Mouse (Mus musculus) left cerebral cortex, adult 11 months (tissue): ENCODE data around the gene Adam17.
A peak's percentile ranks its signal among the peaks of the same experiment; 100 is the strongest.
"Not testable (repeated sequence)": the region's sequence is repeated elsewhere in the genome, so short reads cannot be mapped to it uniquely, and the experiment has no call there.

Experiments used
- DNase-seq: peaks from one replicate; pipeline ENCODE4 v3.0.0; 2022; ENCODE audit warnings: low spot score

The Adam17 gene

GRCm38 (mm10) chr12:21373100-21373819, at the start of gene Adam17:
Gene Adam17 (minus strand): TSS chr12:21373632.
- peak; percentile 94 for DNase-seq

DNA sequence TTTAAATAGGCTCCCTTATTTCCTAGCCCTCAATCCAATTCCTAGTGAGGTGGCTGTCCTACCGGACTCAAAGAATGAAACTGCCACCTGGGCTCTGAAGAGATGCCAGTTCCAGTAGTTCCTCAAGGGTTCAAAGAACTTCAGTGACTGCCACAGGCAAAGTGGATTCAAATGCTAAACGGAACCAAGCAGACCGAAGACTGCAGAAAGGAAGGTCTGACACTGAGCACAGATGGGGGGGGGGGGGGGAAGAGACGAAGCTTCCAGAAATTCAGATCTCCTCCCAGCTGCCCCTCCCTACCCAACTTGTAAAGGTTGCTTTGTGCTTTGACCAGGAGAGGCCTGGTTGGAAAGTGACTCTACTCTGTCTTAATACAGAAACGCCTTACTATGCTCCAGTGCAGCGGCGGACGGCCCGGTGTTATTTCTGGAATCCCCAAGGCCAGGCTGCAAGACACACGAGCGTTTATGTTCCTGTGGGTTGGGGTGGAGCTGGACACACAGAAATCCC, 45.2 kb upstream of the Adam17 start:
- no peak for DNase-seq

- no peak for DNase-seq
These were observed 44.7 kb upstream of the Adam17 start for GRCm38 (mm10) chr12:21418083-21418482.

- peak; percentile 98 for DNase-seq
These were observed 44.0 kb upstream of the Adam17 start, which contains the start of gene Ywhaq for GRCm38 (mm10) chr12:21417100-21418070. Gene Ywhaq (minus strand): TSS chr12:21417637.

DNA sequence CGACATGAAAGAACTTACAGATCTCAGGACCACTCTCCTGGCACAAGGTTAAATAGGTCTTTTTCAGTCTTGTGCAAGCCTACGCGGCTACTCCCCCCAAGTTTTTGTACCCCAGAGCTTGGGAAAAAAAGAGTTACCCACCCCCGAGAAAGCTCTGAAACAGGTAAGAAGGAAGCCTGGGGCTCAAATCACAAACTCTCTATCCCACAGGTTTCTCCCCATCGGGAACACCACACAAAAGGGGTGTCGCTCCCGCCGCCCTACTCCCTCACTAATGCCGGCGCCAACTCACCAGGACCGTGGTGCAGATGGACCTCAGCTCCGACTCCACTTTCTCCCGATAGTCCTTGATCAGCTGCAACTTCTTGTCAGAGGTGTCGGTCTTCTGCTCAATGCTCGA, 43.1 kb upstream of the Adam17 start:
- DNase-seq, result no peak

- DNase-seq, result no peak
These were observed 37.2 kb upstream of the Adam17 start for GRCm38 (mm10) chr12:21410620-21411019.

DNA sequence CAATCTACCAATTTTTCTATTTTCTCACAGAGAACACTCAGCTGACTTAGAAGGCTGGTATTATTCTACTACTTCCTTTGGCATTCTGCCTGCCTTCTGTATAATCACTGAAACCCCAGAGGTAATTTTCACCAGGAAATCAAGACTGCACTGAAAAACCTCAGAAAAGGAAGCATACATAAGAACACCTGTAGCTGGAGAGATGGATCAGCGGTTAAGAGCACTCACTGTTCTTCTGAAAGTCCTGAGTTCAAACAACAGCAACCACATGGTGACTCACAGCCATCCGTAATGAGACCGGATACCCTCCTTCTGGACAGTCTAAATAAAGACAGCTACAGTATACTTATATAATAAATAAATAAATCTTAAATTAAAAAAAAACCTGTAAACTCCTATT, 36.2 kb upstream of the Adam17 start:
- no peak for DNase-seq

DNA sequence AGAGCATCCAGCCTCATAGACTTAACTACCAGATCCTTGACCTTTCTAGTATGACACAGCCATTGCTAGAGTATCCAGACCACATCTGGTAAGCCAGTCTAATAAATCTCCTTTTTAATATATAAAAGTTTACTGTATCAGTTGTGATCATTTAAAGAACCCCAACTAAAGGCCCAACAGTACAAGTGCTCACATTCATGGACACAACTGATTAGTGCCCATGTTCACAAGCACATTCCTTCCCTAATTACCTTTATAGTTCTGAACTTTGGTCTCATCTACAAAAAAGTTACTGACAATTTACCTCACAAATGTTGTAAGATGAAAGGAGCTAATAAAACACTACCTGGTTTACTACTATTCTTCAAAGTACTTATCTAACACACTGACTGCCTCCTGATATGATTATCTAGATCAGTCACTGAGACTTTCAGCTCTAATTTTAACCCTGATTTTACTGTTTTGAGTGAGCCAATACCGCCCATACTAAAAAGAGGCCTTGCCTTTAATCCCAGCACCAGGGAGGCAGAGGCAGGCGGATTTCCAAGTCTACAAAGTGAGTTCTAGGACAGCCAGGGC, 35.4 kb upstream of the Adam17 start:
- no peak for DNase-seq

GRCm38 (mm10) chr12:21402771-21403170, 29.3 kb upstream of the Adam17 start:
- no peak for DNase-seq

GRCm38 (mm10) chr12:21386201-21386600, 12.8 kb upstream of the Adam17 start:
- no peak for DNase-seq

DNA sequence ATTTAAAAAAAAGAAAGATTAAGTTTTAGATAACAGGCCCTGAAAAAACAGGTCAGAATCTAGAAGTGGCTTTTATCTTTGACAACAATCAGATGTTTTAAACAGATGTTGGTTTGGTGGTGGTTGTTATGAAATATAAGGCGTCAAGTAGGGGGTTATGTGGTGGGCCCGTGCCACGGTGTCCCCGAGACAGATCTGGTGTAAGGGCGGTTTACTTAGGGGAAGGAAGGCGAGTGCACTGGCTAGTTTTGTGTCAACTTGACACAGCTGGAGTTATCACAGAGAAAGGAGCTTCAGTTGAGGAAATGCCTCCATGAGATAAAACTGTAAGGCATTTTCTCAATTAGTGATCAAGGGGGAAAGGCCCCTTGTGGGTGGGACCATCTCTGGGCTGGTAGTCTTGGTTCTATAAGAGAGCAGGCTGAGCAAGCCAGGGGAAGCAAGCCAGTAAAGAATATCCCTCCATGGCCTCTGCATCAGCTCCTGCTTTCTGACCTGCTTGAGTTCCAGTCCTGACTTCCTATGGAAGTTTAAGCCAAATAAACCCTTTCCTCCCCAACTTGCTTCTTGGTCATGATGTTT, 5.4 kb upstream of the Adam17 start:
- DNase-seq, result not testable (repeated sequence)

- no peak for DNase-seq
These were observed 2.1 kb upstream of the Adam17 start for GRCm38 (mm10) chr12:21375376-21376157.

DNA sequence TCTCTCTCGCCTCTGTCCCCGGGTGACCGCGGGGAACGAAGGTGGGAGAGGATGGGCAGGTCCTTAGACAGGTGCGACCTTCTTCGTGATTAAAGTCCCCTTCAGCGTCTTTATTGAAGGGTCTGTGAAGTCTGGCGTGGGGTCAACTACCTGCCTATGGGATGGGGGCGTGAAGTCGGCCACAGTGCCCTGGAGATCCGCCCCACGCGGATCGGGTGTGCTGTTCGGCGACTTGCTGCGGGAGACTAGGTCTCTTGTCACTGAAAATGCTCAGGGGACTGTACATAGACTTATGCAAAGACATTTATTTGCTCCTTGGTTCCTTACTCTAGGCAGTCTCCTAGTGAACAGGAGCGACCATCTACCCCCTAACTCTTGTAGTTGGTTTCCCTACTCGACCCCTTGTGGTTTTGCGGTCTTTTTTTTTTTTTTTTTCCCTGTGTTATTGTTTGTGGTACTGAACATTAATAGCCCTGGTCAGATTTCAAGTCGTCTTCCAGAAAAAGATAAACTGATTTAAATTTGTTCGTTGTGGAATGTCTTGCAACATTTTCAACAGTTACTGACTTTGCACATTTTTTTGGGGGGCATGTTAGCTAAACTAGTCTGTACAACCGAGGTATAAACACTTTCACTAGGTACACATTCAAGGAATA, 516 bp upstream of the Adam17 start:
- DNase-seq, result no peak

- DNase-seq, result no peak
These were observed 3.3 kb downstream of the Adam17 start for GRCm38 (mm10) chr12:21370035-21370611.

DNA sequence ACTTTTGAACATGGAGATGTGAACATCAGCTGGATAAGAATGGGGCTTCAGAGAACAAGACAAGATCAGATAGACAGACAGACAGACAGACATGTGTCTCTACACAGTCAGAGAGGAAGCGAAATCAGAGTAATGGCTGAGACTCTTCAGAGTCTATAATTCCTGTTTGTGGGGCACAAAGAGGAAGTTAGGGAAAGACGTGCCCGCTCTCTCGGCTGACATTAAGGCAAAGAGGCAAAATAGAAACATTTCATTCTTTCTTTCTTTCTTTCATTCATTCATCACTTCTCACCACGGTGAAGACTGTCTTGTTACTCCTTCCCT, 4.4 kb downstream of the Adam17 start:
- no peak for DNase-seq

DNA sequence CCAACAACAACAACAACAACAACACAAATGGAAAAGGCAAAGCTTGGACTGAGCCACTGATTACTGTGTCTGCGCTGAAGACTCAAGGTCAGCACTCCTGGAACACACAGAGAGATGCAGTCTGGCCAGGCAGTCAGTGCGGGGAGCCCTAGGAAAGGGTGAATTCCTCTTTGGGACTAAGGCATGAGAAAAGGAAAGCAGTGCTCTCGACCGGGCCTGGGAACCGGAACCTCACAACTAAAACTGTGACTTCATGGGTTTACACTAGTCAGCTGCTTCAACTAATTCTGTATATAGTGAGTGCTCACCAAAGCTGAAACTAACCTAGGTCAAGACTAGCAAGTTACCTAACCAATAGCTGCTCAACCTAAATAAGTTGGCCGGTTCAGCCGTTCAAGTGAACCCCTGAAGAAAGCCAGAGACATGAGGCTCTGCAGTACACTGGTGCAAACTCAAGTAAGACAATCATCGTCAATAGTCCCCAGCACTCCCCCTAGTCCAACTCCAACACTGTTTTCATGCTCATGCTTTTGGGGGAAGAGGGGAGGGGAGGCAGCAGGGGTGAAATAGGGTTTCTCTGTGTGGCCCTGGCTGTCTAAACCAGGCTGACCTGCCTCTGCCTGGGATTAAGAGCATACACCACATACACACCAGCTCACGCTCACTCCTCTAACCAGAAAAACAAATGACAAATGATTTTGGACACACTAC, 4.9 kb downstream of the Adam17 start:
- no peak for DNase-seq

DNA sequence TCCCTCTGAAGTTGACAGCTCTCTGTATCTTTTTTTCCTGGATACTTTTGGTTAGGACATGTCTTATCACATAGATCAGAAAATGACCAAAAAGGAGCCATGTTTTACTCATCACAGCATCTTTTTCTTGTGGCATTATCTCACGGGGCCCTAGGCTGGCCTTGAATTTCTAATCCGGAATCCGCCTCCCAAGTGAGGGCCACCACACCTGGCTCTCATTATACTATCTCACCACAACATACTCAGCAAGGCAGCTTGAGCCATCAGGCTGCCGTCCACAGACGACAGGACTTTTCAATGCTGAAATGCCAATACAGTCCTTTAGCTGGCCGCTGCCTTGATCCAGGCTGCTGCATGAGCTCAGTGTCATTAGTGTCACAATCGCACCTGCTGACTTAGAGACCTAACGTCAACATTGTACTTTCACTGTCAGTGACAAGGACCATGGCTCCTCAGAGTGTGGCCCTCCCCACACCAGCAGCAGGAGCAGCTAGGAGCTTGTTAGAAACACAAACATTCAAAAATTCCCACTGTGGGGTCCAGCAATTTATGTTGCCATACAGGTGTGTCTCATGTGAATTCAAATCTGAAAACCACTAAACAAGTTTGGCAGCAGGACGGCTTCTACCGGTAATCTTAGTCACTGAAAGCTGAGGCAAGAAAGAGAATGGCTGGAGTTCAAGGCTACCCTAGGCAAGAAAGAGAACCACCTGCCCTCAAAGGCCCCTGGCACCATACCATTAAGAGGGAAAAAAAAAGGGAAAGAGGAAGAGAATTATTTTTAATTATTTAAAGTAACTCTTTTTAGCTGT, 8.6 kb downstream of the Adam17 start:
- no peak for DNase-seq

DNA sequence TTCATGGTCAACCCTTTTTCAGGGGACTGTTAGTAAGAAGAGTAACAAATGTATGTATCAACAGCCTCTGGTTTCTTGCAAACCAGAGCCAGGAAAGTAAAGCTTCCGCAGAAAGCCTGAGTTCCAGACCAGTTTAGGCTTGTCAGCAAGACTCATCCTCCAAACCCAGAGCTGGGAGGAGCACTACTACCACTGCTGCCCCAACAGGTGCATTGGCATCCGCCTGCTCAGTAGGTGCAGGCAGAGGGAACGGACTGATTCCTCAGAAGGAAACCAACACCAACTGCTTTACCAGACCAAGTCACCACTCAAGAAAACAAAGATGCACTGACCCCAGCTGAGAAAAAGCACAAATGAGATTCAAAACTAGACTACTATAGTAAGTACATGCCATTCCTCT, 10.2 kb downstream of the Adam17 start:
- no peak for DNase-seq

DNA sequence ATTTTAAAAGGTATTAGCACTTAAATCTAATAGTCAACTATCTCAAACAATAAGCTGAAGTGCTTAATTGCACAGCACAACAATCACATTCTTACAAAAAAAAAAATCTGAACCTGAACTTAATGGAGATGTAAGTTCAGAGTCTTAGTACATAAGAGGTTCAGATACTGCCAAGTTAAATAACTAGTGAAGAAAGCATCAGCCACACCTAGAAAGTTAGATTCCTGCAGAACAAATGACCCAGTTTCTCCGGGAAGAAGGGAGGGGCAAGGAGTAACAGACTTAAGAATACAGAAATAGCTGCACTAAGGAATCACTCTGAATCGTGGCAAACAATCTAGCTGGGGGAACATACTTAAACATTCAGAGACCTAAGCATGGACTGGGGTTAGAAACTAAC, 10.7 kb downstream of the Adam17 start:
- no peak for DNase-seq
